Mouse (Mus musculus): ENCODE measurements around the gene Vps37d.
"Not testable (repeated sequence)": the region's sequence is repeated elsewhere in the genome, so short reads cannot be mapped to it uniquely, and the experiment has no call there.

Gene Vps37d

GRCm38 (mm10) chr5:135075655-135076054 is 2.4 kb downstream of the Vps37d start:
- DNase-seq (ENCODE audit: low read depth, low spot score): no peak

GRCm38 (mm10) chr5:135073349-135074150 is 4.5 kb downstream of the Vps37d start:
- DNase-seq (ENCODE audit: low read depth, low spot score): no peak

GRCm38 (mm10) chr5:135072720-135073119 is 5.3 kb downstream of the Vps37d start:
- DNase-seq (ENCODE audit: low read depth, low spot score): no peak

GRCm38 (mm10) chr5:135072061-135072460 is 6.0 kb downstream of the Vps37d start:
- DNase-seq (ENCODE audit: low read depth, low spot score): no peak

- no peak for DNase-seq (ENCODE audit: low read depth, low spot score)
These were observed 7.6 kb downstream of the Vps37d start for GRCm38 (mm10) chr5:135070448-135070847.

GRCm38 (mm10) chr5:135066008-135066407 is 12.1 kb downstream of the Vps37d start:
- DNase-seq (ENCODE audit: low read depth, low spot score): no peak

- DNase-seq (ENCODE audit: low read depth, low spot score): not testable (repeated sequence)
These were observed 13.1 kb downstream of the Vps37d start, which contains the start of gene Bud23 for GRCm38 (mm10) chr5:135064909-135065446. TSS of gene Bud23 (minus strand) at chr5:135064959.

GRCm38 (mm10) chr5:135064382-135064766 is 13.7 kb downstream of the Vps37d start:
- DNase-seq (ENCODE audit: low read depth, low spot score): no peak

GRCm38 (mm10) chr5:135063629-135064381 is 14.3 kb downstream of the Vps37d start, which contains the start of gene Dnajc30:
TSS of gene Dnajc30 (plus strand) at chr5:135064202.
- peak; percentile 99 for DNase-seq (ENCODE audit: low read depth, low spot score)

- no peak for DNase-seq (ENCODE audit: low read depth, low spot score)
These were observed 24.7 kb downstream of the Vps37d start for GRCm38 (mm10) chr5:135053356-135053755.

- DNase-seq (ENCODE audit: low read depth, low spot score): not testable (repeated sequence)
These were observed 28.8 kb downstream of the Vps37d start for GRCm38 (mm10) chr5:135049268-135049667.

GRCm38 (mm10) chr5:135048539-135048938 is 29.5 kb downstream of the Vps37d start:
- DNase-seq (ENCODE audit: low read depth, low spot score): no peak

GRCm38 (mm10) chr5:135044575-135044974 is 33.5 kb downstream of the Vps37d start:
- DNase-seq (ENCODE audit: low read depth, low spot score): no peak

GRCm38 (mm10) chr5:135042105-135042788 is 35.8 kb downstream of the Vps37d start:
- no peak for DNase-seq (ENCODE audit: low read depth, low spot score)

GRCm38 (mm10) chr5:135040777-135041176 is 37.3 kb downstream of the Vps37d start:
- no peak for DNase-seq (ENCODE audit: low read depth, low spot score)

- no peak for DNase-seq (ENCODE audit: low read depth, low spot score)
These were observed 38.0 kb downstream of the Vps37d start for GRCm38 (mm10) chr5:135040059-135040458.

GRCm38 (mm10) chr5:135039541-135039940 is 38.5 kb downstream of the Vps37d start:
- DNase-seq (ENCODE audit: low read depth, low spot score): no peak

GRCm38 (mm10) chr5:135037946-135038345 is 40.1 kb downstream of the Vps37d start:
- peak; percentile 28 for DNase-seq (ENCODE audit: low read depth, low spot score)

GRCm38 (mm10) chr5:135035608-135036359 is 42.3 kb downstream of the Vps37d start:
- no peak for DNase-seq (ENCODE audit: low read depth, low spot score)

- DNase-seq (ENCODE audit: low read depth, low spot score): no peak
These were observed 43.5 kb downstream of the Vps37d start for GRCm38 (mm10) chr5:135034593-135034992.

GRCm38 (mm10) chr5:135032581-135032980 is 45.5 kb downstream of the Vps37d start:
- DNase-seq (ENCODE audit: low read depth, low spot score): no peak
